Mouse (Mus musculus) erythroid progenitor cell, adult 5-6 weeks (primary cell): ENCODE results near the gene Lipe. TPM values are rescaled to one million over a fixed set of nuclear protein-coding genes. Genes with fewer than 3 reads are reported as not detected.
A peak's percentile ranks its signal among the peaks of the same experiment; 100 is the strongest.
"Not testable (repeated sequence)": the region's sequence is repeated elsewhere in the genome, so short reads cannot be mapped to it uniquely, and the experiment has no call there.

Source experiments
- ATAC-seq: replicated peaks from 2 replicates; pipeline ENCODE4 v1.8.0; 2016; ENCODE audit warnings: moderate number of reproducible peaks, mild to moderate bottlenecking, moderate TSS enrichment, inconsistent platforms; ENCODE audit not compliant: poor library complexity, low FRiP score, severe bottlenecking
- total RNA-seq, 2 experiments: library from RNA; stranded (forward) in 1 of 2; stranded (reverse) in 1 of 2; fragments of 150-400 nt in 1 of 2; fragments of 186-747, 209-891 nt in 1 of 2; gene quantifications; 2 replicates each; pipeline versions ENCODE4 v1.2.3 to v1.2.4; 2015 to 2017; ENCODE audit warnings: low replicate concordance in 2 of 2

Gene Lipe
- total RNA-seq, 2 experiments from 2014 or later: 0.23 to 10.9 TPM

DNA sequence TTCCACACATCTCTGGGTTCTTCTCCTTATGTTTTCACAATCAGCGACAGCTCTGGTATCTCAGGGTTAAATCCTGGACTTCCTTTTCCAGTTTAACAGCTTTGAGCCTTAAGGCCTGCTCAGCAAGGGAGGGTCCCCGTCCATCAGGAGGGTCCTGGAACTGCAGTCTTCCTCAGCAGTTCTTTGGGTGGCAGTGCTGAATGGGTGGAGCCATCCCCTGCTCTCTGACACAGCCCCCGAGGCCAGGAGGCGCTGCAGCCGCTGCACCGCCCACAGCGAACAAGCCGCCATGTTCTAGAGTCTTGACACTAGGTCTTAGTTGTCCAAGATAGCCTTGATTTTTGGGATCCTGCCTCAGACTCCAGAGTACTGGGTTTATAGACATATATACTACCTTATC lies 21.0 kb upstream of the Lipe start:
- ATAC-seq: no peak

DNA sequence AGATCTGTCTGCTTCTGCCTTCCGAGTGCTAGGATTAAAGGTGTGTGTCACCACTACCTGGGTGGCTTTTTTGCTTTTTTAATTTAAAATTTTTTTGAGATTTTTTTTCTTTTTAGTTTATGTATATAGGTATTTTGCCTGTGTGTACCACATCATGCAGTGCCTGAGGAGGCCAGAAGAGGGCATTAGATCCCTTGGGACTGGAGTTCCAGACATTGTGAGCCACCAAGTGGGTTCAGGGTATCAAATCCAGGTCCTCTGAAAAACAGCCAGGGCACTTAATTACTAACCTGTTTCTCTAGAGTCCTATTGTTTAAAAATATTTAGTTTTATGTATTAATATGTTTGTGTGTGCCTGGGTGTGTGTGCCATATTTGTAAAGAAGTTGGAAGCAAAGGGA lies 19.1 kb upstream of the Lipe start:
- no peak for ATAC-seq

DNA sequence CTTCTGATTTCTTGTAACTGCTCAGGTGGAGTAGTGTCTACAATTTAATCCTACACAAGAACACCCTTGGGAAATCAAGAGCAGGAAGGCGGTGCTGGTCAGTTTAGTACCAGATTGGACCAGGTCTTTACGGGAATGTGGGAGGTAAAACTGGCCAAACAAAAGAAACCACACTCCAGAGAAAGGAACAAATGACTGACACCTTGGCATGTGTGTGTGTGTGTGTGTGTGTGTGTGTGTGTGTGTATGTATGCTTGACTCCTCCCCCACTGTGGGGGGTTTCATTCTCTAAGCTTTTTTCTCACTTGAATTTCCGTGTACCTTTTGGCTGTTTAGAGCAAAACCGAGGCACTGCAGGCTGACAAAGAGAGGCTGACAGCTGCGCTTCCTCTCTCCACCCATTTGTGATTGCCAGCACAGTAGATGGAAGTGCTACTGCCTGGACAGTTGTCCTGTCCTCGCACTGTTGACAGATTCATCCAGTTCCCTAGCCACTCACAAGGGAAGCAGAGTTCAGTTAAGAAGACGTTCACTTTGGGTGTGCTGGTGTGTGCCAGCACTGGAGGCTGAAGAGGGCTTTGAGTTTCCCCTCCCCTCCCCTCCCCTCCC lies 14.4 kb upstream of the Lipe start, which contains the start of gene Cxcl17:
TSS of gene Cxcl17 (minus strand) at position 54 of the 609 bp plus-strand sequence.
- ATAC-seq: no peak

DNA sequence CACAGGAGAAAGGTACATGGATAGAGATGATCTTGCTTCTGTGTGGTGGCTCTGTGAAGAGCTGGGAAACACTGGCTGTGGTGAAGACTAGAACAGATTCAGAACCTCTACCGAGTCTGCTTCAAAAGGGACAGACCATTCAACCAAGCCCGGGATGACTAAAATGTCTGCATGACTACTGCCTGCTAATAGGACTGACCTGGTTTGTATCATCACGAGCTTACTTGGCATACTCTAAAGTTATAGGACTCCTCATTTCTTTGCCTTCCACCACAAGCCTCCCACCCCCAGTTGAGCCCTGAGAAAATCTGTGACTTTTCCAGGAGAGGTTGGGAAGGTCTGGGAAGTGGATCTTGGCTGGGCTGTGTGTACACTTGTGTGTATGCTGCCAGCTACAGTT lies 13.4 kb upstream of the Lipe start:
- ATAC-seq: no peak

DNA sequence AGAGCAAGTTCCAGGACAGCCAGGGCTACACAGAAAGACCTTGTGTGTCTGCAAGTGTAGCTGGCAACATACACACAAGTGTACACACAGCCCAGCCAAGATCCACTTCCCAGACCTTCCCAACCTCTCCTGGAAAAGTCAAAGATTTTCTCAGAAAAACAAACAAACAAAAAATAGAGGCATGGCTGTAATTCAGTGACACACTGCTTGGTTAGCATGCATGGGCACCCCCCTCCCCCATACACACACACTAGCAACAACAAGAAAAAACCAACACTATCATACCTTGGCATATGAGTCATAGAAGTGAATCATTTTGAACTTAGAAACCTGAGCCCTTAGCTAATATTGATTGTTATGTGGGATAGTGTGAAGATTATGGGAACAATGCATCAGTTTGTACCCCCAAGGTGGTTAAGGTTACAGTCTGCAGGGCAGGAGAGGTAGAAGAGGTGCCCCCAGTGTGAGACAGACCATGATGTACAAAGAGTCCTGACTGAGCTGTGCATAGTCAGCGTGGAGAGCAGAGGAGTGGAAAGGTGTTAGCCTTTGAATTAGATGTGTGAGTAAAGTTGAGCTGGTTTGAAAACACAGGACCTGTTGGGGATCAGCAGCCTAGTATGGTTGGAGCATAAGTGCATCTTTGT lies 12.6 kb upstream of the Lipe start:
- ATAC-seq: no peak

DNA sequence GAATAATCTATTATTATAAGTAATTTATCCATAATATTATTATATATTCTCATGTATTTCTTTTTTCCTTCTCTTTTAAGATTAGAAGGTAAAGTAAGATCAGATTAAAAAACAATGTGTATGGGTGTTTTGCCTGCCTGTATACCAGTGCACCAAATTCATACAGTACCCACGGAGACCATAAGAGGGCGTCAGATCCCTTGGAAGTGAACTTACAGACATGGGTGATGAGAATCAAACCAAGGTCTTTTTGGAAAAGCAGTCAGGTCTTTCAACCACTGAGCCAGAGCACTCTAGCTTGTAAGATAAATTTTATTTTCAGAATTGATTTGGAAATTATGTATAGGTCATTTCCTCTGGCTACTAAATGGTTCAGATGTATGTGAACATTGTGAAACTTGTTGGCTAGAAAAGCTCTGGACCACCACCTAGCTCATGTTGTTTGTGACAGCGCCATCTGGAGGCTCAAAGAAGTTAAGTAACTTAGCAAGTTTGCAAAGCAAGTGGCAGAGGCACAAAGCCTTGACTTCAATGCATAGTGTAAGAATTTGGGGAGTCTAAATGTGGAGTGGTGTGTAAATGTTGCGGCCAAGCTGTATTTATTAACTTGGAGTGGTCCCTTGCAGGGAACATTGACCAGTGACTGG lies 10.7 kb upstream of the Lipe start:
- ATAC-seq: peak; percentile 49; the same call in 1 of the 2 replicates

DNA sequence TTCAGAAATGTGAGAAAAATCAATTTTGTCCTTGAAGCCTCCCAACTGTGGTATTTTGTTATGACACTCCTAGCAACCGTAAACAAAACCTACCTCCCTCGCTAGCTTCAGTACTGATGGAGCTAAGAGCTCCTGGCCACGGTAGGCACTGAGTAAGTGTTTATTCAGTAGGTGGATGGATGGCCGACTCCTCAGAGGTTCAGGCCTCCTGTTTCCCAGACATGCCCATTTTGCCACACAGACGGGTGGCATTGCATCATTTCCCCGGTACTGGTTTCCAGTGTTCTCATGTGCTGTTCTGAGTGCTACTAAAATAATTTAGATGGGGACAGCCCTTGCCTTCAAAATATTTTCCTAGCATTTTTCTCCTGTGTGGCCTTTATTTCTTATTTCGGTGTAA lies 8.0 kb upstream of the Lipe start:
- ATAC-seq: no peak

DNA sequence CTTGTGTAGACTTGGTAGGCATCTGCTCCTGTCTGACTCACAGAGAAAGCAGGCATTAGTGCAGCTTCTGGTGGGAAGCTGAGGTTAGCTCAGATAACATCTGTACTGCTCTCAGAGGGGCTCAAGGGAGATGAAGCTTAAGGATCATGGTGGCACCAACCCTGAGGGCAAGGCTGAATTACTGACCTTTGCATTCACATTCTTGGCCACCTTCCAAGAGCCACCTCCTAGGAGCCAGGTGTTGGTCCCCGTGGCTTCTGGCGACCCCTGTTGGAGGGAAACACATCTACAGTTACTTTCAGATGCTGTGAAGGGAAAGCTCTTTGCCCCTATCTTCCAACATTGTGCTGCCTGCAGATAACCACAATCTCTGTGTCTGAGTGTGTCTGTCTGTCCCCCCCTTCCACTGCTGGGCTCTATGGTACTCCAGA lies 4.2 kb upstream of the Lipe start:
- ATAC-seq: peak; percentile 57; the same call in 1 of the 2 replicates

DNA sequence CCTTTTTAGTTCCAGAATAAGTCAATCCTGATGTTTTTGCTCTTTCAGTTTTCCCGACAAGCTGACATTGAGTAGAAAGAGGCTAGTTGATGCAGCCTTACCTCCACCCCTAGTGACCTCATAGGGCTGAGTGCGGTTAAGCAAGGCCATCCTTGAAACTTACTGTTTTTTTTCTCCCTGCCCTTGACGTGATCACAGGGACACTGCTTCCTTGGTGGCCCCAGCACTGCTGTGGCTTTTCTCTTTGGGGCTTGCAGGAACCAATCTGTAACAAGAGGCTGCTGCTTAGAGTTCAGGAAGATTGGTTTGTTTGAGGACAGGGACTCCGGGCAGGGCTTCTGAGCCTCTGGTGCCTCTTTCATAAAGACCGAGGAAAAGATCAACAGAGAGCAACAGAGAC lies 3.5 kb upstream of the Lipe start:
- no peak for ATAC-seq

DNA sequence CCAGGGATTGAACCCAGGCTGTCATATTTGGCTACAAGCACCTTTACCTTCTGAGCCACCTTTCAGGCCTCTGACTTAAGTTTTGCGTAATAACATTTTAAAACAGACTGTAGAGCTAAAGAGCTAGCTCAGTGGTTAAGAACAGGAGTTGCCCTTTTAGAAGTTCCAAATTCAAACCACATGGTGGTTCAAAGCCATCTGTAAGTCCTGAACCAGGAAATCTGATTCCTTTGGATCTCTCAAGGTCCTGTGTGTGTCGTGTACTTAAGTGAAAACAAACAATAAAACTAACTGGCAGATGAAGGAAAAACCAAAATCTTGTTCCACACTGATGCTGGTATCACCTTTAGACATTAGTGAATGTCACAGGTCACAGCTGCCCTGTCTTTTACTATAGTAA lies 3.0 kb upstream of the Lipe start:
- no peak for ATAC-seq

DNA sequence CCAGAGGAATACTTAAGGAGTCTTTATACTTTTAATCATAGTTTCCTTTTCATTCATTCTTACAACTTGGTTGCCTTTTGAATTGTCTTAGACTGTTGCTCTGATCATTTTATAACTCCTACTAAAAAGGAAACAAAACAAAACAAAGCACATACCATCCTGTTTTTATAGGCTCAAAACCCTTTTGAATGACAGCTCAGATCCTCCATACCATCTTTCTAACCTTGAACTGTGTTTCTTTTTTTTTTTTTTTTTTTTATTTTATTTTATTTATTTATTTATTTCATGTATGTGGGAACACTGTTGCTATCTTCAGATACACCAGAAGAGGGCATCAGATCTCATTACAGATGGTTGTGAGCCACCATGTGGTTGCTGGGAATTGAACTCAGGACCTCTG lies 518 bp upstream of the Lipe start:
- not testable (repeated sequence) for ATAC-seq

DNA sequence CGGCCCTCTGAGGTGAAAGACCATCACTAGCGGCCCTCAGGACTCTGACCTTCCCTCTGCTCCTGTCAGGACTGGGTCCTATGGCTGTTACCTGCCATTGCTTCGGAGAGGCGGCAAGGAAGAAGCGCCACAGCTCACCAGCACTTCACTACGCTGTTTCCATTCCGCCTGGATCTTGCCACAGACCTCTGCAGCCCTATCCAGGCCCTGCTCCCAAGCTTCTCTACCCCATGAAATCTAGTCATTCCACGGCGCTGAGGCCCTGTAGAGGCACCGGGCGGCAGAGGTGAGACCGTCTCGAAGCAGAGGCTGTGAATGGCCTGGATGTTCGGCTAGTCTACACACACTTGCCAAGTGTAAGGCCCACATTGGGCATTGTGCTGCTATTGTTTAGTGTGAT lies 1.9 kb downstream of the Lipe start:
- no peak for ATAC-seq

DNA sequence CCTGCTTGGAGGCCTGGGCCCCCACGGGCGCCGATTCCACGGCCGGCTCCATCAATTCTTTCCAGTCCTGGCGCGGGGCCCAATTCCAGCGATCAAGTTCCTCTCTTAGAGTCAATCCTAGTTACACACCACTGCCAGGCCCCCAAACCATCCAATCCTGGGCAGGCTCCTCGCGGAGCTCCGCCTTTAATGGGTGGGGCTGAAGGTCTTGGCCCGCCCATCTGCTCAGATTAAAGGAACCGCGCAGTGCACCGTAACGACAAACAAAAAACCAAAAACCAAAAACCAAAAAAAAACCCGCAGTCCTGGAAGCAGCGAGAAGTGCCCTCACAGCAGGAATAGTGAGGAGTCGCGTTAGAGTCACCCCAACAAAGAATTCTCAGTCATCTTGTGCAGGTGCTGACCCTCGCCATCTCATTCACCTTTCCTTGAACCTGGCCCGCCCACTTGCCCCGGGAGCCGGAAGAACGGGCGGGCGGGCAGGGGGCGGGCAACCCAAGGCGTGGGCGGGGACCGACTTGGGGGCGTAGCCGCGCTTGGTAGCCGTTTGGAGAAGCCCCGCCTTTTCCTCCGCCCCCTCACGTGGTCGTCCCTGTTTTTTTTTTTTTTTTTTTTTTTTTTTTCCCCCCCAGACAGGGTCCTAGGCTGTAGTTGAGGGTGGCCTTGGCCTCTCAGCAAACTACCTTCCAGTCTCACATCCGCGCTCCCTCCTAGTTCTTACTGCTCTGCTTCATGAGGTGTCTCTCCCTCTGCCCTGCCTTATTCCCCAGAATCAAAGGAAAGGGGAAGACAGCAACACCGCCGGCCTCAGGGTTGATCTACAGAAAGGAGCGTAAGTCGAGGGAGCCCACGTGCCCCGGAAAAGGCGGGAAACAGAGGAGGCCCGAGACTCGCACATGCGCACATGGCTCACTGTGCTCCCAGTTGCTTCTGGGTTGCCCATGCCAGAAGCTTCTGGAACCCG lies 2.7 kb downstream of the Lipe start:
- peak; percentile 94 for ATAC-seq

DNA sequence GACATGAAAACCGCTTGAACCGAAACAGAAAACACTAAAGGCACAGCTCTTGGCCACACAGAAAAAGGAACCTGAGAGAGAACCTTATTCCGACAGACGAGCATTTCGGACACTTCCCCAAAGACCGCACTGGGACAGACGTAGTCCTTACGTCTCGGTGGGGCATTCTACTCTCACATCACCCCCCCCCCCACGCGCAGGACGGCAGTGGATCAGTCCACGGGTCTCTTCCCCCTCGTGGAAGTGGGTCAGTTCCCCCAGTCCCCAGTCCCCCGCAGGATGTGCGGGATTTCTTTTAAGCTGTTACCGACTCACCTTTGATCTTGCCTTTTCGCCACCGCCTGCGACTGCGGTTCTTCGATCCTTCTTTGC lies 3.3 kb downstream of the Lipe start:
- ATAC-seq: peak; percentile 3; the same call in 1 of the 2 replicates

DNA sequence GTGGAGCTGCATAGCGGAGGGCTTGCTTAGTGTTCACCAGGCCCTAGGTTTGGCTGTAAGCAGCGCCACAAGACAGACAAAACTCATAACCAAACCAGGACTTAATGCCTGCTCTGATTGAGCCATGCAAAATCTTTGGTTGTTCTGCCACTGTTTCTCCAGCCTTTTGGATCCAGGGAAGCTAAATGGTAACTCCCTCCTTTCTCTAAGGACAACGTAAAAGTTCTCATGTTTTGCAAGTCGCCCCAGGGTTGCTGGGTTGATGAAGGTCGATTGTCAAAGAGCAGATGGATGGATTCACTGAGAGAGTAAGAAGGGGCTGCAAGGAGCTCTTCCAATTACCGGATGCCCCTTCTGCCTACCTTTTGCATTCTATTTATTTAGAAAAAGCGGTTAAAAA lies 3.8 kb downstream of the Lipe start:
- ATAC-seq: no peak

DNA sequence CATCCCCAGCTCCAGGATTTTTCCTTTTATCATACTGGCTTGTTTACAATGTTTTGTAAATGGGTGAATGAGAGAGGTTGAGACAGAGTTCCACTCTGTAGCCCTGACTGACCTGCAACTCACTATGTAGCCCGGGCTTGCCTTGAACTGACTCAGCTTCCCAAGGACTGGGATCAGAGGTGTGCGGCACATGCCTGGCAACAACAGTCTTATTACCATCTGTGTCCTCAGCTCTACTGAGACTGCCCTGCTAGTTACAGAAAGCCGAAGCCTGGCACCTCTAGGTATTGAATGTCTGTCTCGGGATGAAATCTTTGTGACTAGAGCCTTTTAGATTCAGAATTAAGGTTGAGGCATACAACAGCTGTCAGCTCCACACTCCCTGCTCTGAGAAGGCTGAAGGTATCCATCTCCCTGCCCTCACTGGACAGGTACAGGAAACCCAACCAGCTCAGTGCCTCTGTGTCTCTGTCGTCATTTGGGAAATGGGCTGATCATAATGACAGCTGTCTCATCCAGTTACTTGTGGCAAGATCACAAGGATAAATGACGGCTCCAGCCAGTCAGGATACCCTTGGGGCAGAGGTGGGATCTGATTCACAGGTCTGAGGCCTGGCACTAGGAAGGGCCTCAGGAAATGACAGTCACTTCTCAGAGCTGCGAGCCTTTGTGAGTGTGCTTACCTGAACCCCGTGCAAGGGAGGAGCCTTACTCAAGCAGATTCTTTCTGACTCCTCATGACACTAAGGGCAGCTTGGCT lies 4.9 kb downstream of the Lipe start:
- no peak for ATAC-seq

DNA sequence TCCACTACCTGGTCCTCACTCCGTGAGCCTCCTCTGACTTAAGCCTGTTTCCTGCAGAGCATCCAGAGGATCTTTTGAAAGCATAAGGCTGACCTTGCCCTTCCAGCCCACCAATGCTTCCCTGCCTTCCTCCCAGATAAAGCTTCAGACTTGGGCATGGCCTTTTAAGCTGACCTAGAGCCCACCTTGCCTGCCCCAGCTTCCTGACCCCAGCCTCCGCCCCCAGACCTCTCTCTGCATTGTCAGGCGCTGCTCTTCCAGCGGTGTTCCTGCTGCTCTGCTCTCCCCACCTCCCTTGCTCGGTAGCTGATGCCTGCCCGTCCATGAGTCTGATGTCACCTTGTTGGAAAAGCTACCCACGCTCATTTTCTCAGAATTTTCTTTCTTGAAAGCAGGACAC lies 5.7 kb downstream of the Lipe start:
- ATAC-seq: no peak

DNA sequence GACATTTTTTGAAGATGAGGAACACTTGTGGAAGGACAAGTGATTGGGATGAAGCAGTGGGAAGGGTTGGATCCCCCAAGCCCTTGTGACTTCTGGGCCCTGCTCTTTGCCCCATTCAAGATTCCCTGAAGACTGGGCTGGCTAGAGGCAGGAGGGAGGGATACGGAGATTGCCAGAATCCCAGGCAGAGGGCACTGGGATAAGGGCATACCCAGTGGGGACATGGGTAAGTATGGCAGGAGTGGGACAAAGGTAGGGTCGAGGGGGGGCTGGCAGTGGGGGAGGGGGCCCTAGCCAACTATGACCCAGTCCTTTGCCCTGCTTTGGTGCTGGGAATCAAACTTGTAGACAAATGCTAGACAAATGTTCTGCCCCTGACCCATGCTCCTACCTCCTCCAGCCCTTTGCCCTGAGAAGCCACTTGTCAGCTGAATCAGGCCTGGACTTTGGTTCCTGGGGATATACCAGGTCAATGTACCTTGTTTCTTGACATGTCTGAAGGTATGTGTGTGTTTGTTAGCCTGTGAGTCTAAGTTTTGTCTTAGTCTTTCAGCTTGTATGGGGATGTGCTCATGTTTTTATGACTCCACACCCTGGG lies 6.6 kb downstream of the Lipe start:
- no peak for ATAC-seq

DNA sequence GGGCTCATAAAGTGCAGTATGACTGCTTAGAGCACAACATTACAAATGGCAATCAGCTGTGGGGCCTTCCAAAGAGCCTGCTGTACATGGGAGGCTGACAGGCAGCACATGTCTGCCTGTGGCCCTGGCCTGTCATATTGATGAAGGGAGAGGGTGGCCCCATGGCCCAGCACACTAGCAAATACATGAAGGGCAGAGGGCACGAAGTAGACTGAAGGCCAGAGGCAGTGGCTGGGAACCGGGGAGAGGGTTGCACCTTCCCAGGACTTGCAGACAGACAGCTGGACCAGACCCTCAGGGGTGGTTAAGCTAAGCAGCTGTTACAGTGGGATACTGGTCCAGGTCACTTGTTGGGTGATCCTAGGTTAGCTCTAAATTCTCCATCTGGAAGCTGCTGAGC lies 7.5 kb downstream of the Lipe start:
- ATAC-seq: no peak
